Mouse (Mus musculus) gonadal fat pad, adult 2 months (tissue): ENCODE results near the gene Rpl14. TPM values are rescaled to one million over a fixed set of nuclear protein-coding genes. Genes with fewer than 3 reads are reported as not detected.
"Not testable (repeated sequence)": the region's sequence is repeated elsewhere in the genome, so short reads cannot be mapped to it uniquely, and the experiment has no call there.

ENCODE experiments used
- DNase-seq: peaks from one replicate; pipeline ENCODE4 v3.0.0-alpha.2; 2012; ENCODE audit warnings: low read depth
- polyA plus RNA-seq: library from polyadenylated mRNA; depleted of rRNA; stranded (reverse); fragments of >200 nt; gene quantifications from 2 replicates; pipeline ENCODE4 v1.2.3, GENCODE M21; 2012; rRNA removed

The Rpl14 gene
- polyA plus RNA-seq = 530 and 535 TPM in 2 replicates

DNA sequence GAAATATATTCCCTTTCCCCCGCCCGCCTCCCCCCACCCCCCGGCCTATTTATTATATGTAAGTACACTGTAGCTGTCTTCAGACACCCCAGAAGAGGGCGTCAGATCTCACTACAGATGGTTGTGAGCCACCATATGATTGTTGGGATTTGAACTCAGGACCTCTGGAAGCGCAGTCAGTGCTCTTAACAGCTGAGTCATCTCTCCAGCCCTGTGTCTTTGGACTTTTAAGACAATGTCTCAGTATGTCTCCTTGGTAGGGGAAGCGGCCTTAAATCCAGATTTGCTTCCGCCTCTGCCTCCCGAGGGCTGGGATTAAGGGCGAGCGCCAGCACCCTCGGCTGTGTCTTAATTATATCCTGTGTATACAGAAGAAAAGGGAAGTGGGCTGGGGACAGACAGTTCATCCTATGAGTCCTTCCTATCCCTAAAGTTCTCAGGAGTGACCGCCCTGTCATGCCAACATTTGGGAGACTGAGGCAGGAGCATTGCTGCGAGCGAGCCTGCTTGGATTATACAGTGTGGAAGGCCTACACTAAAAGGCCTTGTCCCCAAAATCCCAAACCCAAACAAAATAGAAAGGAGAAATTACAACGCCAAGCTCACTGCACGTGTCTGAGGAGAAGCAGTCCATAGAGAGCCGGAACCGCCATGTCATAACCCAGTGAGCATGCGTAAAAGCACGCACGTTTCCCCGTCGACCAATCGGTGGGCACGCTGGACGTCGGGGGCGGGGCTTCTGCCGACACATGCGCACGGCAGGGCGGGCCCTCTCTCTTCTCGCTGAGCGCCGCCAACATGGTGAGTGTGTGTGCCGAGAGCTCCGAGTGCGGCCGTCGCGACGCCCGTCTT is at the start of gene Rpl14:
TSS of gene Rpl14 (plus strand) at position 704 of the 852 bp plus-strand sequence.
- DNase-seq = no peak

GRCm38 (mm10) chr9:120527270-120527669 is 44.0 kb upstream of the Rpl14 start:
- no peak for DNase-seq

- no peak for DNase-seq
Measured at GRCm38 (mm10) chr9:120527919-120528318, 43.3 kb upstream of the Rpl14 start.

- no peak for DNase-seq
Measured at GRCm38 (mm10) chr9:120528815-120529510, 42.3 kb upstream of the Rpl14 start.

- DNase-seq = no peak
Measured at GRCm38 (mm10) chr9:120530471-120530870, 40.8 kb upstream of the Rpl14 start.

DNA sequence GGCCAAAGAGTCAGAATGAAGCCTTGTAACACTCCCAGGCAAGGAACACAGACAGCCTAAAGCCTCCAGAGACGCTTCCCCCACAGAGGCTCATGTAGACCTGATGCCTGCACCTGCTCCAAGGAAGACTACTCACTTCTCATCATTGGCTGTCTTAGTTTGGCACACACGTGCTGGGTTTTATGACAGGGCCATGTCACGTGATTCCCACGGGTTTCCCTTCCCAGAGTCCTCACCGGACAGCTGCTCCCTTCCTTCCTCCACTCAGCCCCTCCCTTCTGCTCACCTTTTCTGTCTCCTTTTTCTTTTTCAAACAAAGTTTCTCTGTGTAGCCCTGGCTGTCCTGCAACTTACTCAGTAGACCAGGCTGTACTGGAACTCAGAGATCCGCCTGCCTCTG is 39.2 kb upstream of the Rpl14 start:
- DNase-seq = no peak

DNA sequence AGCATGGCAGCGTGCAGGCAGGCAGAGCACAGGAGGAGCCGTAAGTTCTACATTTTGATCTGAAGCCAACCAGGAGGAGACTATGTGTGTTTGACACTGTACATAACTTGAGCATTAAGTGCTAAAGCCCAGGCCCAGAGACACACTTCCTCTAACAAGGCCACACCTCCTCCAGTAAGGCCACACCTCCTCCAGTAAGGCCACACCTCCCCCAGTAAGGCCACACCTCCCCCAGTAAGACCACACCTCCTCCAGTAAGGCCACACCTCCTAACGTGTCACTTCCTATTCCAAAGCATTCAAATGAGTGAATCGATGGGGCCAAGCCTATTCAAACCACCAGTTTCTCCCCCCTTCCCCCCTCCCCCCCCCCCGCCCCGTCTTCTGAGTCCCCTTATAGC is 38.6 kb upstream of the Rpl14 start:
- DNase-seq = no peak

DNA sequence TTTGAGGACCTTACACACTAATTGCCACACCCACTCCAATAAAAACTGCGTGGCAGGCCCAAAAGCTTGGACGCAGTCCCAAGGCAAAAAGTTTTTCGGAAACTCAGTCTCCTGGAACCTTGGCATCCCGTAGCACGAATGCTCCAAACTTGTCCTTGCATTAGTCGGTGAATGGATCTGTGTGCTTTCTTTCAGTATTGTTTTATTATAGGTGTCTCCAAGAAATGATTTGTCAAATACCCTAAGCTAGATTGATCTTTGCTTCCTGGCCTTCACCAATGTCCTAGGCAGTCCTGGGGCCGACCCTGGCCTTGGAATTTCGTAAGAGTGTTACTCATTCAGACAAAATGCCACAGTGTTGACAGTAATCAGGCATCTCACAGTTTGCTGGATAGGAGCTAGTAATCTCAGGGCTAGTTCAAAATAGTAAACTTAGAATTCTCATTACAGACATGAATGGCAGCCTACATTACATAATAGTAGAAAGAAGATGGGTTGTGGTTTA is 37.7 kb upstream of the Rpl14 start:
- DNase-seq = not testable (repeated sequence)

- DNase-seq = no peak
Measured at GRCm38 (mm10) chr9:120539662-120540251, 31.5 kb upstream of the Rpl14 start, which contains the start of gene Entpd3. TSS of gene Entpd3 (plus strand) at chr9:120539818.

DNA sequence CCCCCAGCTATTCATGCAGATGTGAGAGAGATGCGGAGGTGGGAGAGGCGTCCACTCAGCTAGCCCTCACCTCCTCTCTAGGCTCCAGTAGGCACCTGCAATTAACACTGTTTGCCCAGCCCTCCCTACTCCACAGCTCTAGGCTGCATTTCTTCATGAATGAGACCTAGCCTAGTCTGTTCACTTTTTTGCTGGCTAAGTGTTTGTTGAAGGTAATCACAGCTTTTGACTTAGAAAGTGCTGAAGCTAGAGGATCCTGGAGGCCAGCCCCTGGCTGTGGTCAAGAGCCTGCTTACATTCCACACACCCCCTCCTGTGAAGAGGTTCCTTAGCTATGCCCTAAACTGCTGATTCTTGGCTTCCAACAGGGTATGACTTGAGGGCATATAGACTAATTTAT is 29.8 kb upstream of the Rpl14 start:
- no peak for DNase-seq

- no peak for DNase-seq
Measured at GRCm38 (mm10) chr9:120542241-120542640, 29.0 kb upstream of the Rpl14 start.

- no peak for DNase-seq
Measured at GRCm38 (mm10) chr9:120545994-120546393, 25.2 kb upstream of the Rpl14 start.

DNA sequence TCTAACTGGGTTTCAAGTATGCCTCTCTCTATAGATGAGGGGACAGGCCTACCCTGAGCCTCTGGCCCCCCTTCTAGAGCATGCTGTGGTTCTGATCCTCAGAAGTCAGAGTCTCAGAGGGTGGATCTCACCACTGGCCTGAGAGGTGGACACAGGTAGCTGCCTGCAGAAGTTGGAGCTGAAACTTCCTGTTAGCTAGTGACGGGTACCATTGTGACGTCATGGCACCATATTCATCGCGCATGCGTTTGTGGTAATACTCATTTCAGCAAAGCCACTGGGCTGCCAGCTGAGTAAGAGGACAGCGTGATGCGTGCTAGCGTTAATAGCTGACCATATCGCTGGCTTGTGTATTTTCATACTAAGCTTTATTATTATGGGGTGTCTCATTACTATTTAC is 24.8 kb upstream of the Rpl14 start:
- no peak for DNase-seq

GRCm38 (mm10) chr9:120547026-120547668 is 24.1 kb upstream of the Rpl14 start:
- DNase-seq = peak; percentile 67

DNA sequence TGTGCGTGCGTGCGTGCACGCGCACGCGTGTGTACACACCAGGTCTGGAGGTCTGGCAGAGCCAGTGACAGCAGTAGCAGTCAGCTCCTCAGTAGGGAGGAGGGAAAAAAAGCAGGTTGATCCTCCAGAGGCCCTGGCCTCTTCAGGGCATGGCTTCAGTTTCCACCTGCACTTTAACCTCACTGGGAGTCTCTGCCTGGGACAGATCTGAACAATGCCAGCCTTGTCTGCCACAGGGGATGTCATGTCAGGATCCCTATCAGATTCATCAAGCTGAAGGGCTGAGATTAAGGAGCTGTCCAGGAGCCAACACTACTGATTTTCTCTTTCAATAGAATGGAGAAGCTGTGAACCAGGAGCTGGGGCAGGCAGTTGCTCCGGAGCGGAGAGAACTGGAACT is 20.5 kb upstream of the Rpl14 start:
- DNase-seq = peak; percentile 82

DNA sequence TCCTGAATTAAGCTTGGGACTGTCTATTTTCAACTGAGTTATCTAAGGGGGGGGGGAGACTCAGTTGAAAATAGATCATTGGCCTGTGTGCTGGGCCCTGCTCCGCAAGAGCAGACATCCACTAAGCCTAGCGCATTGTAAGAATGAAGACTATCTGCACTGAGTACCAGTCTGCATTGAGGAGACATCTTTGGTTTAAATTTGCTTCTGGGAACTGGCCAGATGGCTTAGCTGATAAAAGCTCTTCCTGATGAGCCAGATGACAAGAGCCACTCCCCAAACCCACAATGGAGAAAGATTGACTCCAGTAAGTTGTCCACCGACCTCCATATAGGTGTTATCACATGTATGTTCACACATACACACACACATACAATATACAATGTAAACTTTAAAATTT is 7.7 kb upstream of the Rpl14 start:
- DNase-seq = no peak

GRCm38 (mm10) chr9:120564247-120564646 is 7.0 kb upstream of the Rpl14 start:
- no peak for DNase-seq

DNA sequence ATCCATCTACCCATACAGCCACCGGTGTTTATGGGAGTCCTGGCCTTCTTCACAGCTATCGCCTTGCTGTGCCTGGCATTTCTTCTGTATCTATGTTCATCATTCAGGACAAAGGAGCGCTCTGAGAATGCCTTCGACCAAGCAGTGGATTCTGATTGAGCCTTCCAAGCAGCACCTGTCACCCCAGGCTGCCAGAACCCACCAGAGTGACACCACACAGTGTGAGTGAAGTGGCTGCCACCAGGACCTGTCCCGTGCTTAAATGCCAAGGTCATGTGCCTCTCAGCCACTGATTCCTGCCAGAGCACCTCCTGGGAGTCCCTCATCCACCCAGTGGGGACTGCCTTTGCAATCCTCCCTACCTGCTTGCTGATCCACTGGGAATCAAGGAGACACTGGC is 4.9 kb upstream of the Rpl14 start:
- no peak for DNase-seq

GRCm38 (mm10) chr9:120568917-120569316 is 2.3 kb upstream of the Rpl14 start:
- DNase-seq = no peak

GRCm38 (mm10) chr9:120569721-120570333 is 1.4 kb upstream of the Rpl14 start:
- DNase-seq = no peak

DNA sequence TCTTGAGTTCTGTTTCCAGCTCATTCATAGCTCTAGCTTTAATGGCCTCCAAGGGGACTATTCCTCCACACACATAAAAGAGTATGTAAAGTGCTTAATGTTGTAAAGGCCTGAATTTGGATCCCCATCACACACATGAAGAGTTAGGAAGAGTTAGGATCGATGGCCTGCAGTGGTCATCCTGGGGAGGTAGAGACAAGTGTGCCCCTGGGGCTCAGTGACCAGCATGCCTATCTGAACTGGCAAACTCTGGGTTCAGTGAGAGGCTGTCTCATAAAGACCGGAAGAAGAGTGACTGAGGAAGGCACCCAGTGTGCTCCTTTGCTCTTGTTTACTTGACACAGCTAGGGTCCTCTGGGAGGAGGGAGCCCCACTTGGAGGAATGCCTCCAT is 914 bp upstream of the Rpl14 start:
- DNase-seq = no peak
